Mouse (Mus musculus) layer of hippocampus, adult 8-10 months (tissue): ENCODE results near the gene Map4k1. TPM values are rescaled to one million over a fixed set of nuclear protein-coding genes. Genes with fewer than 3 reads are reported as not detected.
A peak's percentile ranks its signal among the peaks of the same experiment; 100 is the strongest.

Experiments
- DNase-seq, 2 experiments: peaks; one replicate each; pipeline ENCODE4 v3.0.0; 2022; ENCODE audit warnings: low spot score in 2 of 2
- total RNA-seq, 4 experiments: library from RNA; stranded (reverse); gene quantifications; 2 replicates each; pipeline ENCODE4 v1.2.4; 2022

The Map4k1 gene
- total RNA-seq, result 1 to 10 TPM; 1.3 to 3.5 (median 1.7) TPM

DNA sequence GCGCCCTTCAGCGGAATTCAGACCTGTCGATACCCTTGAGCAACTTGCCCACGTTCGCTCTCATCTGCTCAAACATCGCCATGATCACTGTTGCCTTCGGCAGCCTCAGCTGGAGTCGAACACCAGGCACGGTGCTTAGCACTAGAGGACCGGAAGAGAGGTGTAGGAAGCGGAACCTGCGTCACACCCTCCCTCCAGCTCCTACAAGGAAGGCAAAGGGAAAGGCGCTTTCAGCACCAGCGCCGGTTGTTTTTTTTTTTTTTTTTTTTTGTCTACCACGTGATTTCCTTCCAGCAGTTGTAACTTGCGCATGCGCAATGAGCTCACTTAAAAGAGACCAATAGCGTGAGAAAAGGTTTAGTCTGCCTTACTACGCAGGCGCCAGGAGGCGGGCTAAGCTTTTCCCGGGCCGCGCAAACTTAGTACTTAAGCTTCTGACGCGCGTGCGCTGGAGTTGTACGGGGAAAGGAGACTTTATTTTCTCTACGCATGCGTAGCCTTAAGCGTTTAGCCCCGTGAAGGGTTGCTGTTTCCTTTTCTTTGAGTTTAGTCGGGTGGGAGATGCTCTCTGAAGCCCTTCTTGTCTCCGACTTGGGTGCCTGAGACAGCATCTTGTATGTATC, at the start of gene Map4k1, which contains the start of gene Eif3k:
TSS of gene Map4k1 (plus strand) at position 400 of the 623 bp plus-strand sequence.
TSS of gene Eif3k (minus strand) at position 214 of the 623 bp plus-strand sequence.
- peak; percentile 99 for DNase-seq

DNA sequence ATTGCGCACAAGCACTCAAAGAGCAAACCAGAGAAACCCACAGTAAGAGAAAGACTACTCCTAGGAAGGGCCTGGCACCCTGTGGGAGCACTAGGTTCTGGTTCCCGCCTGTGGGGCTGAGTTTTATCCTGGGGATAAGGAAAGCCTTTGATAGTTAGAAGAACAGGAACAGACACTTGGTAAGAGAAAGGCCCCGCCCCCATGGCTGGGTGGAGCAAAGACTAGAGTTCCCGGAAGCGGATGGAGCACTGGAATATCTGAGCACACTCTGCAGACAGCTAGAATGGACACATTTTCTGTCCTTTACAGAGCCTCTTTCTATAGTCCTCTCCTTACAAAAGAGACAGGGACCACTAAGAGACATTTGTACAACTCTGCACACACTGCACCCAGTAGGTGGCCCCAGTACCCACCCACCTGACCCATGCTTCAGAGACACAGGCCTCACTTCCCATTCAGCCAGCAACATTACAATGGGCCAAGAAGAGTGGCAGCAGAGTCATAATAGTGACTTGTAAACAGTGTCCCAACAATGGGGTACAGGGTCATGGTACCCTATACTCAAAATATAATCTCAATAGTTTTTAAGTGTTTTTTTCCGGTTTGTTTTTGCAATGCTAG, 49.3 kb upstream of the Map4k1 start:
- no peak for DNase-seq

DNA sequence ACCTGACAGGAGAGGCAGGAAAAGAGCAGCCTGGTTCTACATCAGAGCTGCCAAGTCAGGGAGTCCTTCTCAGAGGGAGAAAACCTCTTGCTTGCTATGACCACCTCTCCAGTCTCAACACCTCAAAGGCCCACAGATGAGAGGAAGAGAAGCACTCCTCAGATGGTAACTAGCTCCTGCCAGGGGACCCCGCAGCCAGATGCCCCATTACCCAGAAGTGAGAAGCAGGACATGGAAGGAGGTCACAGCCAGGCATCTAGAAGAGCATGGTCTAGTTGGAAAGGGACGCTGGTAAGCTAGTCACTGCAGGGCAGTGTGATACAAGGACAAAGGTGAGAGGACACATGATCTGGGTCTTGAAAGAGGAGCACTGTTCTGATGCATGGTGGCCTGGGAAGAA, 48.0 kb upstream of the Map4k1 start:
- DNase-seq, result no peak

DNA sequence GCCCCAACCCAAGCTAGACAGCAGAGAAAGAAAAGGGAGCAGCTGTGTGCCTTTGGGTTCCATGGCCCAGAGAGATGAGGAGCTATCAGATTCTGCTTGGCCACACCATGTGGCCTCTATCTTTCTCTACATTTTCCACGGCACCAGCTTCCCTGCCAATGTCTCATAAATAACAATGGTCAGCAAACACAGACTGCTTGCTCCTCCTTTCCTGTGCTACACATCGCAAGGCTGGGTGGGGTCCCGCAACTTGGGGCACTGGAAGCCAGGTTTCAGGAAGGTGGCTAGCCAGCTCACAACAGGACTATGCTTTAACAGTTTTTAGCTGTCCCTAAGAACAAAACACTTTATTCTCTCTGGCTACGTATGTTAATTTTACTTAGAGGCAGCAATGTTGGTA, 45.1 kb upstream of the Map4k1 start:
- no peak for DNase-seq

DNA sequence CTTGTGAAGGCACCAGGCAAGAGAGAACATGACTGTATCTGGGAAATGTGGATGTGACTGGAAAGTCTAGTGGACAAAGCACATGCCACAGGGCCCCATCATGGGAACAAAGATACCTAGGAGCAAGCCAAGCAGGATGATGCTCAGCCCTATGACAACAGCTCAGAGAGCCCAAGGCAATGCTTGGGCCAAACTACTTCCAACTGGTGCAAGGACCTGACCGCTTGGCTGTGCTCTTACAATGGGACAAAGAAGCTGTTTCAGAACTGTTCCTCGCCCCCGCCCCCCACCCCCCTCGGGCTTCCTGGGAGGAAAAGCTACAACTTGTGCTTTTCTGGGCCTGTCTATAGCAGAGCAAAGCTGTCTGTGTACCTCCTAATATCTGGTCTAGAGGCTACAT, 43.2 kb upstream of the Map4k1 start:
- no peak for DNase-seq

DNA sequence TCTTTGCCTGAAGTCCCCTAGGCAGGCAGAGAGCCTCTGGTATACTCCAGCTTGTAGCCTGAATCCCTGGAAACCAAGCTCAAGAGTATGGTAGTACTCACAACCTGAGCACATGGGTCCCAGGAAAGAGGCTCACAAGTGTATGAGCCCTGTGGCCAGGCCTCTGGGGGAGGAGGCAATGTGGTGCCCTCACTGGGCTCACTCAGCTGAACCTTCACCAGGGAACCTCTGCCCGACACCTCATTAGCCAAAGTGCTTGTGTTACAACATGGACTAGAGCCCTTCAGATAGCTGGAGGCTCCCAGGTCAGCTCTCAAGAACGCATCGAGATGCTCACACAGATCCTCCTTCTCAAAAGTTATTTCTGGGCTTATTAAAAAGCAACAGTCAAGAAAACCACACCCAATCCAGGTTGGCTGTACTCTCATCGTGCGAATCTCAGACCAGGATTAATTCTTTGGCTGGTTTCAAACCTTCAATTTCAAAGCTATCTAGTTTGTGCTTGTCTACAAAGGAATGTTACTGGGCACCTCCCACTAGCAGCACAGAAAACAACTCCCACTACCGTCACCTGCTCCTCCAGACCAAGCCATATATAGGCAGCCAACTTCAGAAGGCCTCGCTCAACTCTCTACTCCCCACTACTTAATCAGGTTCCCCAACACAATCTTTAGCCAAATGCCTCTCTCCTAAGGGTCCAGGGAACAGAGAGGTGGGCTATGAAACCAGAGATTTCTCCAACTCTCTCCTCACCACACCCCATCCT, 42.2 kb upstream of the Map4k1 start:
- DNase-seq, result no peak

DNA sequence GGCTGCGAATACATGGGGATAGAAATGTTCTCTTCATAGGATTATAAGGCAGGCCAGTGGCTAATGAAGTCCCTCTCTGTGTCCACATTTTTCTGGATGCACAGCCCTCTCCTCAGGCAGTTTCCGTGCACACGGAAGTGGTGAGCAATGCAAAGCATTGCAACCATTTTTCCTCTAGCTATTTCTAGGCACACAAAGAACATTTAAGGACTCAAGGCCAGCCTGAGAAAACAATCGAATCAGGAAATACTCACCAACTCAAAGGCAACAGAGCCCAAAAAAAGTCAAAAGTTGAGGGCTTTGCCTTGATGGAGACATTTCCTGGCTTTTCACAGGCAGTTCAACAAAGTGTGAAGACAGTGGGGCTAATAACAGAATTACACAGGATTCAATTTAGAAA, 40.7 kb upstream of the Map4k1 start:
- no peak for DNase-seq

DNA sequence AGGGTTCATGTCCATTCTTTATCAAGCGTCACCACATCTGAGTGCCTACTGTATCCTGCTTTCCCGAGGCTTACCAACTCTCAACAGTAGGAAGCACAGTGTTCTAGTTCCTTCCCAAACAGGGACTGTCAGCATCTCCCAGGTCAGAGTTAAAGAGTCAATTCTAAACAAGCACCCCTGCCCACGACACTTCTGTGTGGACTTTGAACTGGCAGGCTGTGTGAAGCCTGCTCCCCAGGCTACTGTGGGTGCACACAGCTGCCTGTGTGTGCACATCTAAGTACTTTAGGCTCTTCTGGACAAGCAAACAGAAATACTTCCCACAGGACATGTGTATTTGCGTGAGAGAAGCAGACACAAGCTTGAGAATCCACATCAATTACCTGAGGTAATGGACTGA, 40.3 kb upstream of the Map4k1 start:
- no peak for DNase-seq

DNA sequence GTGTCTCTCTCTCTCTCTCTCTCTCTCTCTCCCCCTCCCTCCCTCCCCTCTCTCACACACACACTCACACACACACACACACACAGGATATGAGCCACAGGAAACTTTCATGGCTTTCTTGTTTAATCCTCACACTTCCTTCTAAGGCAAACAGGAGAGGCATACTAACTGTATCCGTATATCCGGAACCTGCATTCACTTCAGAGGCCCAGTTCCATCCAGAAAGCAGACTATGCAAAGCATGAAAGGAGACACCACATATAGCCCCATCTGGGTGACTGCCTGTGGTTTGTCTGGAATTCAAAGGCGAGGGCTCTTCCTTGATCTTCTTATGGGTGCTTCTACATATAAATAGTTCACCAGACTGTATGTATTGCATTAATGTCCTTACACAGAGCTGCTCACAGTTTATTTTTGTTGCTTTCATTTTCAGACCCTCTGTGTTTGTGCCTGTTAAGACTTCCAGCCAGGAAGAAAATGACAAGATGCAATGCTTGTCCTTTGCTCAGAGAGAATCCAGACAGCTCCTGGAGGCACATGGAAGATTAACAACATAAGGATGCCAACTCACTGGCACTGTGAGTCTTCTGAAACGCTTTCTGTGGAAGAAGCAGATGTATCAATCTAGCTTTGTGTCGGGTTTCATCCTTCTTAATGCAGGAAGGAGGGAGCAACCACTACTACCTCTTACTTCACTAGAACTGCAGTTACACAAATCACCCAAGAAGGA, 38.2 kb upstream of the Map4k1 start:
- DNase-seq, result no peak

DNA sequence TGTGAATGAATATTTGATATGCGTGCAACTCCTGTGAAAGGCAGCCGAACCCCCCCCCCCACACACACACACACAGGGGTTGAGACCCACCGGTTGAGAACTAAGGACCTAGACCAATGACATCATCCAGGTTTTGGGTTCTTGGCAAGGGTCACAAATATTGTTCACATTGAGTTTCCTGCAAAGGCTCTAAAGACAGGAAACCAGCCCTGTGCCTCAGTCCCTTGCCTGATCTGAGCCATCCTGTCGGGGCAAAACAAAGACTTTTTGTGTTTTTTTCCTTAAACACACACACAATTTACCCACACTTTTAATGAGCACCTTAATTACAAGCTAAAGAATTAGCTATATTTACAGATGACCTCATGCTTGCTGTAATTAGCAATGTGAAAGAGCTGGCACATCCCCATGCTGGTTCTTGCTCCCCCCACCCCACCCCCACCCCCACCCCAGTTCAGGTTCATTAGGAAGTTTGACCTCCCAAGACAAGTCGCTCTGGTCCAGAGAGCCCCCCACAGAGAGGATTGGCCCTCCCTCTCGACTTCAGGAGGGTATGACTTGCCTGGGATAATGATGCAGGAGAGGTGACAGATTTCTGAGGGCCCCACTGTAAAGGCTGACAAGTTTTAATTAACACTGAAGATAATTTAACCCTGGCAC, 37.0 kb upstream of the Map4k1 start:
- DNase-seq, result no peak

DNA sequence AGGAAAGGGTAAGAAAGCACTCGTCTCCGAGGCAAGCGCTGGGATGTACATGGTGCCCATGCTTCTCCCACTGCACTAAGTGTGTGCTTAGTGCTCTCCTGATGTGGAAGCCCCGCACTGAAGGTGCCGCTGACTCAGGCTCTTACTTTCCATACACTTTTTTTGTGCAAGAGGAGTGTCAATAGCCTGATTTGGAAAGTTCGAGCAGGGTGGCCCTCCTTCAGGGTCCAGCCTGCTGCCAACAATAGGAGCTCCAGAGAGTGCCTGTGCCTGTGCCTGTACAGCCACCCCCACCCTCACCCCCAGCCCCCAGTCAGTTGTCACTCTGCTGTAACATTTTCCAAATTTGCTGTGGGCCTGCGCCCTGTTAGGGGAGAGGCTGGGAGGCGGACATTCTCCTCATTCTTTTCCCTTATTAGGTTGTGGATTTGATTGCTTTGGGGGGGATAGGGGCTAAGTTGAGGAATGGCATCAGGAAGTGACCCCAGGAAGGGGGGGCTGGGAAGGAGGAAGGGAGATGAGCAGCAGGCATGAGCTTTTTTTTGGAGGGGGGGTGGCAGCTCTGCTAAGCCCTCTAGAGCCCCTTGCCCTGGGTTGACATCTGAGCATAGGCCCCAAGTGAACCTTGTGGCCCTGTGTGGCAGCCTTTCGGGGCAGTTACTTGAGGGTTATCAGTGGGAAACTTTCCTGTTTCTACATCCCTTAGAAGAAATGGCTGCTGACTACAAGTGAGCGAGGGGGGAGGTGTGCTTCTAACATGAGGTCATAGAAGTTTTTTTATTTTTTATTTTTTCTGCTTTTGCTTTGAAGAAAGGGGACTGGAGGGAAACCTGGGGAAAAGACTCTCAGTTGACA, 36.2 kb upstream of the Map4k1 start:
- no peak for DNase-seq

DNA sequence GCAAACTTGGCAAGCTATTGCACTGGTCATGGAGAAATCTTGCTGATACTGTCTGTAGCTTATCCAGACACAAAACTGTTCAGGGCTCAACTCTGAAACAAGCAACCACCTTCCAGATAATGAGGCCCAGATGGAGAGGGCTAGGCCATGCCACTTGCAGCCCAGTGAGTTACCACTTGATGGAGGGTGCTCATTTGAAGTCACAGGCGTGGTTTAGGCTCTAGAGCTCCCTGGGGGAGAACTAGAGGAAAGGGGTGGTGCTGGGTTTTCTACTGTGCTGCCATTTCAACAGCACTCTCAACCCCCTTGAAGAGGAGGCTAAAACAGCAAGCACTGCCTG, 35.6 kb upstream of the Map4k1 start:
- DNase-seq, result no peak

DNA sequence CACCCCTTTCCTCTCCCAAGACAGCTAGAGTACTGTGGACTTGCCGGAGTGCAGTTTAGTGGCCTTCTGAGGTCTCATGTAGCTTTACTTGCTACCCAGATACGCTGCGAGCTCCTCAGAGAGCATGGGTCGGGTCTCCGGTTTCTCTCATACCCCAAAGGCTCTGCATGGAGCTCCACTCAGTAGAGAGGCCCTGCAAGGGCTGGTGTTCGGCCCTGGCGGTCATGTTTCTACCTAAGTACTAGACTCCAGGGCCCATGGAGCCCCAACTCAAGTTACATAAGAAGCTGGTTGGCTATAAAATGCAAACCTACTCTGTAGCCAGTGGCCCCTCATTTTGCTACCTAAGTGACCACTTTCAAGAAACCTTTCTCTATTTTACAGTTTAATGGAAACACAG, 33.1 kb upstream of the Map4k1 start:
- DNase-seq, result no peak

DNA sequence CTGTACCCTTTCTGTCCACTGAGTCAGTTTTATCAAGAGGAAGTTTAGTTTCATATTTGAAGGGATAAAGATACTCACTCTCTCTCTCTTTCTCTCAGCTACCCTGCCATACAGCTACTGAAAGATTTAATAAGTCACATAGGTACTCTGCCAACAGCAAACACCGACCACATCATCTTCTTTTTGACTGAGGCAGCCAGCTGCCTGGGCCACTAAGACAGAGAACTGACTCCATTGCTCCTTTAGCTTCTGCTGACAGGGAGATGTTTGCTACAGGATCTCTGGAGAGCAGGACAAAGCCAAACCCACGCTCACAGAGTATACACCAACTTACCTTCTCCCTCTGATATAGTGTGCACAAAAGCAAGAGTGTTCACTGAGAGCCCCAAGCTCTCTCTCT, 32.6 kb upstream of the Map4k1 start:
- DNase-seq, result no peak

DNA sequence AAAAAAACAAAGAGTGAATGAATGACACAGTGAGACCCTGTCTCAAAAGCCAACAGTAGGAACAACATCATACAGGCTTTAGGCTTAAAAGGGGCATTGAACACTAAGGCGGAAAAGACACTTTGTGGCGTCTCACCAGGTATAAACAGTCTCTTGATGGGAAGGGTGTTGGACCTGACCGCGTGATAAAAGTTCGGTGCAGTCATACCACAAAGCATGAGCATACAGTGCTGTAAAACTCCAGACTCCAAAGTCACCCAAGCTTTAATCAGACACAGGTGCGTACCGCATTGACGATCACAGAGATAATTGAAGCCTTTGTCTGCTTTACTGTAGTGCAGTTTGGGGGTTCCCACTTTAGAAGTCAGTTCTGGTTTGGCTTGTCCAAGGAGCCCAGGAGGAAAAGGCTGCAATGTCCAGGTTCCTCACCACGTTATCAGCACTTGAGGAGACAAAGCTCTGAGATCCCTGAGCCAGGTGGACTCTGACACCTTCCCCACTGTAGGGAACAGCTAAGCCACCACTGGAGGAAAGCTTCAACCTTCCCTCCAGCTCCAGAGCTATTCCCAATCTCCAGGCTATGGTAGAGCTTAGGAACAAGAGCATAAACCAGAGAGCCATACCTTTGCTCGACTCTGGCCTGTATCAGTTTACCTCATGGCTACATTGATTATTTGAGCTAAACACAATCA, 31.4 kb upstream of the Map4k1 start:
- no peak for DNase-seq

DNA sequence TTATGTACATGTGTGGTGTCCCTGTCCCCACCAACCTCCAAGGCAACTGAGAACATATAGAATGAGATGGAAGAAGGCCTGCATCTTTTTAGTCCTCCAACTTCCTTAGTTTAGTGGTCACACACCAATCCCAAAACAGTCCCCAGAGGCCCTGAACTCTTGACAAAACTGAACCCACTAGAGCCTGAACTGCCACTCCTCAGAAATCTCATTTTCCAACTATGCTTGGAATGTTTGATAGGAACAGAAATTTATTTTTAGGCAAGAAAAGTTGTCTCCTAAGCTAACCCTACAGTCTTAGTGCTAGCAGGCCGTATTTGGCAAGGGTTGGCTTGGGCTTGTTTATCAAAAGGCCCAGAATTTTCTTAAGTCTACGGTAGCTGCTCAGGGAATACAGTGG, 30.1 kb upstream of the Map4k1 start:
- DNase-seq, result no peak

DNA sequence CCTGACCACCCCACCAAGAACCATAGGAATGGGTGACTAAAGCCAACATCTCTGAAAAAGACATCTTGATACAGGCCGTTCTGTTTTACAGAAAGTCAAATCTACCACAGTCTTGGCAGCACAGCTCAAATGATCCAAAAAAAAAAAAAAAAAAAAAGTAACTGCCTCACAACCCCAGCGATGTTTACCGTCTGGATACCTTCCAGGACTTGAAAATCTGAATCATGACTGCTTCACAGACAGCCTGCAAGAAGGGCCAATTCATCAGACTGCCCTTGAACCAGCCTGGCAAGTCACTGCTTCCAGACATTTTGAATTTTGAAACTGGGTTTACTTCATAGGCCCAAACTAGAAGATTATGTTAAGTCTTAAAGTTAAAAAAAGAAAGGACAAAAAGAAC, 29.1 kb upstream of the Map4k1 start:
- no peak for DNase-seq

DNA sequence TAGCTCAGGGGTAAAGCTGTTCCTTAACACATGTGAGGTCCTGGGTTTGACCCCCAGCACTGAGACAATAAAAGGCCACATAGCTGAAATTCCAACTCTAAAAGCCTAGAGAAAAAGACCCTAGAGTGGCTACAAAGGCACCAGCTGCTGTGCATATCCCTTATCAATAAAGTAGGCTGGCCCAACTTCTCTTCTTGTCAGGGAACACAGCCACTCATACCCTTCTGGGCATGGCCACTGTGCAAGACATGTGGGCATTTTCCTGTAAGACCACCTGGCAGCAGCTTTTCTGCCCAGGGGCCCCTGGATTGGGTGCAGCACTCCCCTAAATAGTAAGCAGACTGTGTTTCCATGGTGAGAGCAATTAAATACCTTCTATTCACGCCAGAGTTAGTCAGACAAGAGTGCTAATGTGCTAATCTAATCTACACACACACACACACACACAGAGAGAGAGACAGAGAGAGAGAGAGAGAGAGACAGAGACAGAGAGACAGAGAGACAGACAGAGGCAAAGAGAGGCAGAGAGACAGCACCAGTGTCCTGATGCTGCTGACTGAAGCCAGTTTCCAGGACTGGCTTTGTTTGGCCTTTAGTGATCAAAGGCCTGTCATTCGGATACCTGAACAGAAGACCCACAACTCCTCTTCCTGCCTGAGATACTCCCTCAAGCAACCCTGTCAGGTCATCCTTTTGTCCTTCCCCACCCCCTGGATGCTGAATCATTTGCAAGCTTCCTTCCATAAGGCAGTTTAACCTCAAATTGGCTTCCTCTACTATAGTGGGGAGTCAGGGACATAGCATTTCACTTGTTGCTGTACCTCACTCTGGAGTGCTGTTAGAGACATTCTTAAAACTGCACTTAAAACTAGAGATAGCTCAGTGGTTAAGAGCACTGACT, 28.1 kb upstream of the Map4k1 start:
- DNase-seq, result no peak

DNA sequence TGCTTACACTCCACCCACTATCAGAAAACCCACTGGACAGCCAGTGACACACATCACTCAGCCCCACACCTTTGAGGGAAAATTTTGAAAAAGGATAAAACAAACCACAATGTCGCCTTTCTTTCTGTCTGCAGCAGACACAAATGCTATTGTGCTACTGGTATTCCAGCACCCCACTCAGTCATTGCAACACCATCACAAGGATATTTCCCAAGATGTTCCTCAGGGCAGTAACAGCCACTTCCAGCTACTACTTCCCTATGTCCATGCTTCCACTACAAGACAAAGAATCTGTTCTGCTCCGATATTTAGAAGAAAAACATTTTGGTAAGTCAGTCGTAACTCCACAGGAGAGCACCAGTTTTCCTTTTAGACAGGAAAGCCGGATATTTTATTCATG, 27.1 kb upstream of the Map4k1 start:
- DNase-seq, result no peak
